Mouse (Mus musculus): Measurements from ENCODE around the gene Pla2g4b.

DNA sequence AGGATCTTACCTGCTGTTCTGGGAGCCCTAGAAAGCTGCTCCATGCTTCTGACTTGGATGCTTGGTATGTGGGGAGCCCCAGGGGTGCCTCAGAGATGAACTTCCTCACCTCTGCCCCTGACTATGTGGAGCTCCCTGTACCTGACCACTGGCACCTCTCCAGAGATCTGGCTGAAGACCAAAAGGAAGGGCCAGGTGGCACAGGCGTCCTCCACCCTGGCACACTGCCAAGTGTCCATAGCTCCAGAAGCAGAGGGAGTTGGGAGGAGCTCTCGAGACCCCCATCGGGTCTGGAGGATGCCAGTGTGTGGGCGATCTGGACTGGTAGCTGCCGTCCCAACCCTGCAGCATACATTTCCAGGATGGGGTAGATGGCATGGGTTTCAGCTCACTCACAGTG is 509 bp downstream of the Pla2g4b start:
- no peak for TF ChIP-seq CTCF (IDR thresholded peaks at IDR 0.05; ENCODE audit: control insufficient read depth, insufficient read depth, insufficient read length)
- TF ChIP-seq CEBPB (IDR thresholded peaks at IDR 0.05; ENCODE audit: low read depth), result no peak
